ENCODE assay signal across 8 mouse cellular contexts in genomic region chr5:117509511-117510375, GRCm38 (mm10).
DNase-seq lines count a peak whose midpoint lies in the region; ATAC-seq and TF ChIP-seq lines count a peak whose summit lies in the region.

No protein-coding gene starts in this region.

- peak; percentile 70 to 79 (median 76) for TF ChIP-seq CTCF in MEL (IDR thresholded peaks at IDR 0.05 in 2 of 3, conservative IDR thresholded peaks at IDR 0.05 in 1 of 3; ENCODE audit: control insufficient read depth in 1 of 3, insufficient read depth in 1 of 3, low read depth in 2 of 3, low read length in 3 of 3, poor library complexity in 1 of 3, severe bottlenecking in 1 of 3)
- peak; percentile 77 for TF ChIP-seq CTCF in lung, postnatal 0 days (IDR thresholded peaks at IDR 0.05)

- TF ChIP-seq POLR2A in MEL (IDR thresholded peaks at IDR 0.05; ENCODE audit: control insufficient read depth in 1 of 2, insufficient read depth in 1 of 2, low read depth in 1 of 2, low read length in 2 of 2, poor library complexity in 1 of 2) = no peak

- 32% methylated on average over 21 of the region's 22 CpGs for WGBS in embryonic facial prominence, embryonic 11.5 days
- WGBS in lung, postnatal 0 days = 34% methylated on average over 22 of the region's 22 CpGs

- no peak for TF ChIP-seq EP300 in MEL (IDR thresholded peaks at IDR 0.05; ENCODE audit: low read depth in 1 of 2, low read length in 2 of 2)
- no peak for TF ChIP-seq EP300 in lung, postnatal 0 days (IDR thresholded peaks at IDR 0.05)

- H3K27ac ChIP-seq in MEL (ENCODE audit: control insufficient read depth, low read depth, low read length) = no peak overlapping the region
- H3K27ac ChIP-seq in embryonic facial prominence, embryonic 11.5 days (replicated peaks; ENCODE audit: low read depth, low read length) = no peak overlapping the region
- H3K27ac ChIP-seq in lung, postnatal 0 days (ENCODE audit: low read length) = no peak overlapping the region

- H3K4me2 ChIP-seq in embryonic facial prominence, embryonic 11.5 days (ENCODE audit: low read depth, low read length) = no peak overlapping the region
- H3K4me2 ChIP-seq in lung, postnatal 0 days (replicated peaks; ENCODE audit: low read depth, low read length) = no peak overlapping the region

- no peaks in the 10 kb centered on the region for H3K4me1 ChIP-seq in MEL (ENCODE audit: control insufficient read depth in 1 of 2, insufficient read depth in 2 of 2, low read length in 2 of 2)
- no peaks in the 10 kb centered on the region for H3K4me1 ChIP-seq in embryonic facial prominence, embryonic 11.5 days (ENCODE audit: control insufficient read depth, insufficient read depth, low read length)
- no peaks in the 10 kb centered on the region for H3K4me1 ChIP-seq in lung, postnatal 0 days (ENCODE audit: insufficient read depth, low read depth, low read length)

- 0 out of 2 replicates have a peak, but pooled peaks have one; percentile 27 for ATAC-seq in embryonic facial prominence, embryonic 11.5 days (replicated peaks; ENCODE audit: insufficient number of reproducible peaks, low FRiP score, low TSS enrichment, low read depth)
- no peak for ATAC-seq in lung, postnatal 0 days

- peak; percentile 57 for TF ChIP-seq RAD21 in MEL (IDR thresholded peaks at IDR 0.05; ENCODE audit: low read depth, low read length)

- no peak overlapping the region for H3K4me3 ChIP-seq in MEL (ENCODE audit: control insufficient read depth in 1 of 2, insufficient read depth in 1 of 2, low read depth in 2 of 2, low read length in 2 of 2)
- H3K4me3 ChIP-seq in embryonic facial prominence, embryonic 11.5 days (ENCODE audit: low read depth, low read length) = no peak overlapping the region
- H3K4me3 ChIP-seq in lung, postnatal 0 days (ENCODE audit: low read depth, low read length) = no peak overlapping the region

- H3K27me3 ChIP-seq in MEL (ENCODE audit: control insufficient read depth in 1 of 2, insufficient read depth in 2 of 2, low read length in 2 of 2) = no peaks in the 10 kb centered on the region
- H3K27me3 ChIP-seq in embryonic facial prominence, embryonic 11.5 days (ENCODE audit: control insufficient read depth, insufficient read depth, low read length) = no peaks in the 10 kb centered on the region
- H3K27me3 ChIP-seq in lung, postnatal 0 days (replicated peaks; ENCODE audit: insufficient read depth, low read length) = no peaks in the 10 kb centered on the region

- H3K79me2 ChIP-seq in MEL (ENCODE audit: control insufficient read depth, insufficient read depth, low read length, poor library complexity) = no peaks in the 10 kb centered on the region

- peak; percentile 58 to 60 for DNase-seq in layer of hippocampus, postnatal 10 days (ENCODE audit: low spot score in 2 of 2)
- DNase-seq in layer of hippocampus, adult 8-10 months (ENCODE audit: low spot score in 2 of 2) = no peak
- DNase-seq in MEL (ENCODE audit: low read depth, low spot score) = peak; percentile 57
- DNase-seq in embryonic facial prominence, embryonic 11.5 days (ENCODE audit: low spot score) = peak; percentile 76
- peak; percentile 79 for DNase-seq in induced T-regulatory cell, adult 2 months (ENCODE audit: low read depth)
- peak; percentile 76 for DNase-seq in lung, postnatal 0 days (ENCODE audit: low spot score)
- DNase-seq in spleen, postnatal 4 days (ENCODE audit: low spot score in 2 of 2) = peak; percentile 42 to 66
- no peak for DNase-seq in gastrocnemius, postnatal 25 days

- H3K36me3 ChIP-seq in MEL (ENCODE audit: control insufficient read depth in 1 of 2, insufficient read depth in 2 of 2, low read length in 2 of 2) = no peaks in the 10 kb centered on the region
- no peaks in the 10 kb centered on the region for H3K36me3 ChIP-seq in embryonic facial prominence, embryonic 11.5 days (replicated peaks; ENCODE audit: control insufficient read depth, insufficient read depth, low read depth, low read length)
- no peaks in the 10 kb centered on the region for H3K36me3 ChIP-seq in lung, postnatal 0 days (ENCODE audit: insufficient read depth, low read length)

- no peak overlapping the region for H3K9ac ChIP-seq in MEL (ENCODE audit: control insufficient read depth, low read depth, low read length, poor library complexity, severe bottlenecking)
- H3K9ac ChIP-seq in embryonic facial prominence, embryonic 11.5 days (replicated peaks; ENCODE audit: low read length) = peak overlapping the region; percentile 37
- H3K9ac ChIP-seq in lung, postnatal 0 days (replicated peaks; ENCODE audit: low read depth) = no peak overlapping the region

- no peaks in the 10 kb centered on the region for H3K9me3 ChIP-seq in MEL (replicated peaks; ENCODE audit: insufficient read depth, low read length)
- no peaks in the 10 kb centered on the region for H3K9me3 ChIP-seq in embryonic facial prominence, embryonic 11.5 days (replicated peaks; ENCODE audit: control insufficient read depth, low read length)
- no peaks in the 10 kb centered on the region for H3K9me3 ChIP-seq in lung, postnatal 0 days (ENCODE audit: low read length)

TF ChIP-seq in MEL, 35 proteins besides CTCF, POLR2A, EP300 and RAD21:
- no peak for TF ChIP-seq CHD2 (IDR thresholded peaks at IDR 0.05; ENCODE audit: low read length)
- TF ChIP-seq MAFK (IDR thresholded peaks at IDR 0.05; ENCODE audit: borderline replicate concordance, low read depth, low read length) = no peak
- no peak for TF ChIP-seq MAZ (IDR thresholded peaks at IDR 0.05; ENCODE audit: low read depth, low read length)
- no peak for TF ChIP-seq MAX (IDR thresholded peaks at IDR 0.05; ENCODE audit: low read length)
- TF ChIP-seq ZKSCAN1 (IDR thresholded peaks at IDR 0.05; ENCODE audit: low read depth, low read length) = no peak
- TF ChIP-seq ZMIZ1 (IDR thresholded peaks at IDR 0.05; ENCODE audit: low read depth, low read length) = no peak
- peak; percentile 57; the same call in 1 of the 2 replicates for TF ChIP-seq ELF1 (IDR thresholded peaks at IDR 0.05; ENCODE audit: low read depth, low read length)
- no peak for TF ChIP-seq ZNF384 (IDR thresholded peaks at IDR 0.05; ENCODE audit: low read depth, low read length)
- no peak for TF ChIP-seq KAT2A (conservative IDR thresholded peaks at IDR 0.05; ENCODE audit: low read depth, low read length)
- TF ChIP-seq SMC3 (IDR thresholded peaks at IDR 0.05; ENCODE audit: low read depth, low read length) = peak; percentile 44
- TF ChIP-seq MEF2A (IDR thresholded peaks at IDR 0.05; ENCODE audit: extremely low read depth, insufficient replicate concordance, low read depth, low read length, poor library complexity, severe bottlenecking) = no peak

Comparison
In these comparisons a context has a peak if more than half of its experiments do, and no peak if none do; other contexts are left out.
1. DNase-seq: peak in layer of hippocampus, postnatal 10 days (2 of 2), MEL (single experiment), embryonic facial prominence, embryonic 11.5 days (single experiment), induced T-regulatory cell, adult 2 months (single experiment), lung, postnatal 0 days (single experiment) and spleen, postnatal 4 days (2 of 2); none in layer of hippocampus, adult 8-10 months (0 of 2) and gastrocnemius, postnatal 25 days (single experiment).